Mouse (Mus musculus) fat pad, adult 2 months (tissue): ENCODE results near the gene BC107364.
"Not testable (repeated sequence)": the region's sequence is repeated elsewhere in the genome, so short reads cannot be mapped to it uniquely, and the experiment has no call there.

ENCODE experiments used
- DNase-seq: peaks from one replicate; pipeline ENCODE4 v3.0.0-alpha.2; 2011; ENCODE audit warnings: low read depth, low spot score; ENCODE audit errors: extremely low read depth

Gene BC107364

GRCm38 (mm10) chr3:96486064-96486827 lies 34.1 kb upstream of the BC107364 start:
- DNase-seq, result not testable (repeated sequence)

GRCm38 (mm10) chr3:96485361-96485760 lies 33.3 kb upstream of the BC107364 start:
- DNase-seq, result no peak

GRCm38 (mm10) chr3:96484921-96485320 lies 32.8 kb upstream of the BC107364 start:
- DNase-seq, result no peak

GRCm38 (mm10) chr3:96483946-96484345 lies 31.8 kb upstream of the BC107364 start:
- no peak for DNase-seq

GRCm38 (mm10) chr3:96483044-96483443 lies 30.9 kb upstream of the BC107364 start:
- not testable (repeated sequence) for DNase-seq

GRCm38 (mm10) chr3:96482451-96482850 lies 30.3 kb upstream of the BC107364 start:
- no peak for DNase-seq

- DNase-seq, result no peak
These were observed 29.8 kb upstream of the BC107364 start for GRCm38 (mm10) chr3:96481856-96482255.

- DNase-seq, result no peak
These were observed 28.7 kb upstream of the BC107364 start for GRCm38 (mm10) chr3:96480684-96481270.

GRCm38 (mm10) chr3:96479249-96479648 lies 27.1 kb upstream of the BC107364 start:
- no peak for DNase-seq

- DNase-seq, result no peak
These were observed 25.5 kb upstream of the BC107364 start for GRCm38 (mm10) chr3:96477558-96477957.

- no peak for DNase-seq
These were observed 25.0 kb upstream of the BC107364 start for GRCm38 (mm10) chr3:96477084-96477483.

GRCm38 (mm10) chr3:96474909-96475655 lies 23.0 kb upstream of the BC107364 start:
- DNase-seq, result no peak

GRCm38 (mm10) chr3:96473556-96473955 lies 21.4 kb upstream of the BC107364 start:
- not testable (repeated sequence) for DNase-seq

- no peak for DNase-seq
These were observed 20.0 kb upstream of the BC107364 start for GRCm38 (mm10) chr3:96472066-96472465.

GRCm38 (mm10) chr3:96469626-96470025 lies 17.5 kb upstream of the BC107364 start:
- no peak for DNase-seq

GRCm38 (mm10) chr3:96468335-96468734 lies 16.2 kb upstream of the BC107364 start:
- DNase-seq, result not testable (repeated sequence)

- DNase-seq, result peak; percentile 74
These were observed 15.5 kb upstream of the BC107364 start for GRCm38 (mm10) chr3:96467641-96468040.

- DNase-seq, result no peak
These were observed 11.8 kb upstream of the BC107364 start for GRCm38 (mm10) chr3:96463891-96464290.

GRCm38 (mm10) chr3:96460568-96460870 lies 8.4 kb upstream of the BC107364 start:
- not testable (repeated sequence) for DNase-seq

GRCm38 (mm10) chr3:96459757-96460567 lies 7.9 kb upstream of the BC107364 start:
- not testable (repeated sequence) for DNase-seq

GRCm38 (mm10) chr3:96458886-96459439 lies 6.9 kb upstream of the BC107364 start:
- not testable (repeated sequence) for DNase-seq
